Mouse (Mus musculus): ENCODE data around the gene Rps6ka2. TPM values are rescaled to one million over a fixed set of nuclear protein-coding genes. Genes with fewer than 3 reads are reported as not detected.

The Rps6ka2 gene
- polyA plus RNA-seq, 1 experiment from 2014 or later: 5.3 TPM

DNA sequence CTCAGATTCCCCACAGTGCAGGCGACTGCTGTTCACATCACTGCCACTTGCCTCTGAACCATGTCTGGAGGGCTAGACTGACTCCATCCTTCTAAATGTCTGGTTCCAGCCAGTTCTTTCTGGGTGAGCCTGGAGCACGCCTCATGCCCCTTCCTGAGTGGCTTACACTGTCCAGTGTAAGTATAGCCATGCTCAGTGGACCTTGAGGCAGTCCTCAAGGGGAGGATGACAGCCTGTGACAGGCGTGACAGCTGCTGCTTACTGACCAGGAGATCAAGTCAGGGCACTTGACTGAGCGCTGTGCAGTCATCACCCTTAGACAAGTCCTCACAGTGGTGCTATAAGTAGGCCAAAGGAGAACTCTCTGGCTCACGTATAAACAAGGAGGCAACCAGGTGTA, 94.7 kb downstream of the Rps6ka2 start:
- WGBS (ENCODE audit: insufficient replicate concordance): 59% methylated on average over 5 of the region's 5 CpGs
- no peaks in the 10 kb centered on the region for H3K36me3 ChIP-seq
- H3K9me3 ChIP-seq (replicated peaks): no peaks in the 10 kb centered on the region
- no peak for ATAC-seq
- H3K4me1 ChIP-seq: peaks cover 38% of the 10 kb centered on the region
- no peak overlapping the region for H3K9ac ChIP-seq
- H3K4me3 ChIP-seq: no peak overlapping the region
- no peaks in the 10 kb centered on the region for H3K27me3 ChIP-seq (replicated peaks)
- H3K4me2 ChIP-seq: no peak overlapping the region
- no peak overlapping the region for H3K27ac ChIP-seq

DNA sequence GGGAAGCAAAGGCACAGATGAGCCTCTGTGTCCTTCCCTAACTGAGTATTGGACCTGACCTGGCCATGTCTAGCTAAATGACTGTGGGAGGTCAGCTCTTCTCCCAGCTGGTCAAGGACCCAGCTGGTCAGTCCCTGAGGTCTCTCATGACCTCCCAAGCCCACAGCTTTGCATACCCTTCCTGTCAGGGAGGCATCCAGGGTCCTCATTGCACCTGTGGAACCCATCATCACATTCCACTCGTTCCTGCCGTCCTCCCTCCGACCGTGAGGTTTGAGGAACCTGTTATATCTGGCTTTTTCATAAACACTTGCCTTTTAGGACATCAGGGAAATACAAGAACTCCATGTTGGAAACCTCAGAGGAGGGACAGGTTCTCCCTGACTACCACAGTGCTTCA, 95.4 kb downstream of the Rps6ka2 start:
- Histone ChIP-seq H3K36me3 (no peaks in the 10 kb centered on the region), H3K9me3 (replicated peaks) (no peaks in the 10 kb centered on the region), H3K27me3 (replicated peaks) (no peaks in the 10 kb centered on the region), H3K9ac (no peak overlapping the region), H3K27ac (no peak overlapping the region), H3K4me1 (peaks cover 38% of the 10 kb centered on the region), H3K4me3 (no peak overlapping the region), H3K4me2 (no peak overlapping the region)
- WGBS (ENCODE audit: insufficient replicate concordance): 76% methylated on average over 4 of the region's 4 CpGs
- no peak for ATAC-seq

DNA sequence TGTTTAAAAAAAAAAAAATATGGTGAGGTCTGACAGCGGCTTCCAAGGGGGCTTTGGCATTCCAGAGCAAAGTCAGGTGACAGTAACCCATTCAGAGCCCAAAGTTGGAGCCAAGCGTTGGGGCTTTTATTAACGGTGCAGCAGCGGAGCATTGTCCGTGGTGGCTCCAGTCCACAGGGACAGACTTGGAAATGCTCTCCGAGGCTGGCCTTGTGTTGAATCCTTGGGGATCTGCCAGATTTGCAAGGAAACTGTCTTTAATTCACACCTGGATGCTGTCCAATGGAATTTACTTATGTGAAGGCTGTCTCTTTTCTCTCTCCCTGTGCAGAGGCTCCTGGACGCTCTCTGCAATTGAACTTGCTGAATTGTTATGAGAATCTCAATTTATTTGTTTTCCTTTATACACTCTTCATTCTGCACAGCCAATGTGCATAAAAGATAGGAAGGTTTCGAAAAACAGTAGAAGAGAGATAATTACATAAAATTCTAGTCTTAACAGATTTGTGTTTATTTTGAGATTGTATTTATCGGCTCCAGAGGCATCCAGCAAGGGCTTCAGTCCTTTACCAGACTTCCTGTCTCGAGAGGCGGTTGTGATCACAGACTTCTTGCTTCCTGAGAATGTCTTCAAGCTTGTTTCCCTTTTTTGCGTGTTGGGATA, 95.9 kb downstream of the Rps6ka2 start:
- Histone ChIP-seq H3K27ac (no peak overlapping the region), H3K4me2 (no peak overlapping the region), H3K9me3 (replicated peaks) (no peaks in the 10 kb centered on the region), H3K36me3 (no peaks in the 10 kb centered on the region), H3K4me3 (no peak overlapping the region), H3K4me1 (peaks cover 38% of the 10 kb centered on the region), H3K9ac (no peak overlapping the region), H3K27me3 (replicated peaks) (no peaks in the 10 kb centered on the region)
- ATAC-seq: no peak
- 47% methylated on average over 12 of the region's 12 CpGs for WGBS (ENCODE audit: insufficient replicate concordance)

DNA sequence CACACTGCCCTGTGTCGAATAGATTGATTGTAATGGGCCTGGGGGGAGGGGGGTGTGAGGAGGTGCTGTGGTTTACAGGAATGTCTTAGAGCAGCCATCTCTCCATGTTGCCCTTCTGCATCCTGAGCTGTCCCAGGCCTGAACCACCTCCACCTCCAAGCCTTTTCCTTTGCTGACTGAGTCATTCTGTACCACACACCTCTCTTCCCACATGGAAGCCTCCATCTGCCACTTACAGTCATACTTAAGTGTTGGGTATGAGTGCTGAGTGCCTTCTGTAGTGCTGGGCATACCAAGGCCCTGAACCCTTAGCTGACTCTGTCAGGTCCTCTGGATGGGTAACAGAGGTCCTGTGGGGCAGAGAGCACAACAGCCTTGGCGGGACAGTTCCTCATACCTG, 97.9 kb downstream of the Rps6ka2 start:
- WGBS (ENCODE audit: insufficient replicate concordance): 48% methylated on average over 2 of the region's 2 CpGs
- H3K9me3 ChIP-seq (replicated peaks): no peaks in the 10 kb centered on the region
- H3K4me2 ChIP-seq: no peak overlapping the region
- peaks cover 29% of the 10 kb centered on the region for H3K4me1 ChIP-seq
- H3K27ac ChIP-seq: no peak overlapping the region
- no peak overlapping the region for H3K4me3 ChIP-seq
- H3K9ac ChIP-seq: no peak overlapping the region
- no peak for ATAC-seq
- H3K27me3 ChIP-seq (replicated peaks): no peaks in the 10 kb centered on the region
- H3K36me3 ChIP-seq: no peaks in the 10 kb centered on the region

DNA sequence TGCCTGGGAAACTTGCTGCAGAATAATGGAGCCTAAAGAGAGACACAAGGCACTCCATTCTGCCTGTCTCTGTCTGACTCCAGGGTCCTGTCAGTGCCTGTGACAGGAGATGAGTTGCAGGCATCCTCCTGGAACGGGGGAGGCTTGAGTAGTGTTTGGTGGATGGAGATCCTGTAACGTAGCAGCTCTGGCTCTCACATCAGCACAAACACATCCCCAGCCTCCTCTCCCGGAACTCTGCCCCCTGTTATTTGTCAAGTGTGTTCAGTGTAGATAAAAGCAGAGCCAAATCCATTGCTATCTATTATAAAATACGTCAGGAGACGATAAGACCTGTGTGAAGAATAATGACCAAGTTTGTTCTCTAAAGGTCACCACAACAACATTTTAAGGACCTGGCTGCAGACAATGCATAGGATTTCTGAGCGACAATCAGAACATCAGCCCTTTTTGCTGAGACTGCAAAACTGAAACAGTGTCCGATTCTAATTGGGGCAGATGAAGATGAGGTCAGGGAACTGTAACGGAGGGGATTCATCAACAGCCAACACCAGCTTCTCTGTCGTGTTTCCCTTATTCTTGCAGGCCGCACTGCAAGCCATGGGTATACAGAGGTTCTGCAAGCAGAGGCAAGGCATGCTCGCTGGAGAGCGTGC, 99.4 kb downstream of the Rps6ka2 start:
- Histone ChIP-seq H3K9ac (no peak overlapping the region), H3K4me2 (no peak overlapping the region), H3K9me3 (replicated peaks) (no peaks in the 10 kb centered on the region), H3K36me3 (no peaks in the 10 kb centered on the region), H3K4me1 (peaks cover 29% of the 10 kb centered on the region), H3K4me3 (no peak overlapping the region), H3K27ac (peak overlapping the region; percentile 27; the same call in 1 of the 2 replicates), H3K27me3 (replicated peaks) (no peaks in the 10 kb centered on the region)
- ATAC-seq: no peak
- WGBS (ENCODE audit: insufficient replicate concordance): 46% methylated on average over 12 of the region's 12 CpGs

DNA sequence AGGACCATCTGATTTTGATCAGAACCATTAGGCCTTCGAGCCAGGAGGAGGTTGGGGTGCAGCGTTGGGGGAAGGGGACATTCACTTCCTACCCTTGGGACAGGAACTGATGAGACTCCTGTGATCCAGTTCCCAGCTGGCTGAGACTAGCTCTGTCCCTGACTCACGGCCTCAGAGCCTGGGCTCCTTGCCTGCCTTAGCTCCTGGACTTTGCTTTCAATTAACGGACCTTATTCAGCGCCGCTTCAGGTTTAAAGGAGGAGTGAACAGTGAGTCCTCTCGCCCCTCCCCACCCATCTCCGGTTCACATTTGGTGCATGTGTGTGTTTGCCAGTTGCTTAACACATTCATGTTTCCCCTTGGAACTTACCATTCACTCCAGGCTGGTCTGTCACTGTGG, 100.6 kb downstream of the Rps6ka2 start:
- Histone ChIP-seq H3K4me1 (peaks cover 29% of the 10 kb centered on the region), H3K36me3 (no peaks in the 10 kb centered on the region), H3K9ac (no peak overlapping the region), H3K27ac (no peak overlapping the region), H3K27me3 (replicated peaks) (no peaks in the 10 kb centered on the region), H3K4me2 (no peak overlapping the region), H3K9me3 (replicated peaks) (no peaks in the 10 kb centered on the region), H3K4me3 (no peak overlapping the region)
- 71% methylated on average over 8 of the region's 8 CpGs for WGBS (ENCODE audit: insufficient replicate concordance)
- ATAC-seq: no peak

DNA sequence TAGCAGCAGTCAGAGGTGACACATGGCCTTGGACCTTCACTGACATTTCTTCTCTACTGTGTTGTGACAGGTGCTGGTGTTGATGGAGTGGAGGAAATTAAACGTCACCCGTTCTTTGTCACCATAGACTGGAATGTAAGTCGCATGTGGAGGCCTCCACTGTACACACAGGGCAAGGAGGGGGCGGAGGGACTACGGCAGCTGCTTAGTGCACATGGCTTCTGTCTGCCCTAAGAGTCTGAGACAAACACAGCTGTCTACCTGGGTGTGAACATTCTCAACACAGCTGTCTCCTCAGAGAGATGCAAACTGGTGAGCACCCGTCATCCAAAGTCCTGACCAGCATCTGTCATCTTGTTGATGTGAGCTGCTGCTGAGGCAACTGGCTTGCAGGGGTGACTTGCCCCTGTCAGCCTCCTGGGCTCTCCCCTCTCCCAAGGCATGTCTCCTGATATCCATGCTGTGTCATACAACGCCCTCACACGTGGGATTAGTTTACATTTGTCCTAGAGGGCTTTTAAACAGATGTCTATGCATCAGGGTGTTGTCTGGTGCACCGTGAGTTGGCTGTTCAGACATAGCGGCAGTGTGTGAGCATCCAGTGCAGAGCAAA, 101.7 kb downstream of the Rps6ka2 start:
- Histone ChIP-seq H3K27ac (no peak overlapping the region), H3K4me2 (no peak overlapping the region), H3K4me3 (no peak overlapping the region), H3K27me3 (replicated peaks) (no peaks in the 10 kb centered on the region), H3K4me1 (peaks cover 21% of the 10 kb centered on the region), H3K9me3 (replicated peaks) (no peaks in the 10 kb centered on the region), H3K36me3 (no peaks in the 10 kb centered on the region), H3K9ac (no peak overlapping the region)
- WGBS (ENCODE audit: insufficient replicate concordance): 62% methylated on average over 10 of the region's 10 CpGs
- no peak for ATAC-seq

DNA sequence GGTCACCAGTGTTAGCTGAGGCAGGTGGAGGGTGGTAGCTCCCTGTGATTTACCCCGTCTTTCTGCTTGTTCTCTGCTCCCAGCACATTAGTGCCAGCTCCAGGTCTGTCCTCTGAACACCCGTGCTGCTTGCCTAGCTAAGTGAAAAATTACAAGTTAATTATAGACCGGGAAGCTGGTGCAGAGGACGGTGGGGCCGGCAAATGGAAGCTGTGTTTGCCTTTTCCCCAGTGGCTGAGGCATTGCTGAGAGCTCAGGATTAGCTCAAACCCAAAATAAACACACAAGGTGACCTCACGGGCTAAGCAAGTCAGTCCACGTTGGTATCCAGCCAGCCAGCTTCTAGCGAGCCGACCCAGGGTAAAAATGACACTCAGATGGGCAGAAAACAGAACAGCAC, 103.1 kb downstream of the Rps6ka2 start:
- ATAC-seq: no peak
- no peaks in the 10 kb centered on the region for H3K27me3 ChIP-seq (replicated peaks)
- no peaks in the 10 kb centered on the region for H3K9me3 ChIP-seq (replicated peaks)
- WGBS (ENCODE audit: insufficient replicate concordance): 58% methylated on average over 9 of the region's 9 CpGs
- H3K9ac ChIP-seq: no peak overlapping the region
- H3K4me1 ChIP-seq: peaks cover 21% of the 10 kb centered on the region
- H3K27ac ChIP-seq: no peak overlapping the region
- H3K4me3 ChIP-seq: no peak overlapping the region
- H3K36me3 ChIP-seq: no peaks in the 10 kb centered on the region
- H3K4me2 ChIP-seq: 0 out of 2 replicates have a peak overlapping the region, but pooled peaks have one; percentile 3

DNA sequence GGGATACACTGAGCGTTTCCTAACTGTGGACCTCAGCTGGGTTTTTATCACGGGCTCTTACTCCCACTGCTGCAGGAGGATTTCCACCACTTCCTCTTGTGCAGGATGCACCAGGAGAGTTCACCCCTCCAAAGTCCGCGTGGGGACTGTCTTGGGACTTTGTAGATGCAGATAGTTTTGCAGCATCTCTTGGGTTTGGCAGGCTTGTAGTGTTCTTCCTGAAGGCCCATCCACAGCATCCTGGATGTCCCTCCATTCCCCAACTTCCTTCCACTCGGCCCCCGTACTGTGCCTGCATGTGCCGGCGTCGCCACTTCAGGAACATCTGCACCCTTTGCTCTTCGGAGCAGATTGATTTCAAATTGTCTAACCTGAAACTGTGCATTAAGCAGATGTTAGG, 103.9 kb downstream of the Rps6ka2 start:
- H3K36me3 ChIP-seq: no peaks in the 10 kb centered on the region
- no peak overlapping the region for H3K9ac ChIP-seq
- no peak overlapping the region for H3K4me2 ChIP-seq
- H3K9me3 ChIP-seq (replicated peaks): no peaks in the 10 kb centered on the region
- no peak overlapping the region for H3K27ac ChIP-seq
- no peak for ATAC-seq
- no peak overlapping the region for H3K4me3 ChIP-seq
- H3K4me1 ChIP-seq: peaks cover 21% of the 10 kb centered on the region
- 57% methylated on average over 10 of the region's 10 CpGs for WGBS (ENCODE audit: insufficient replicate concordance)
- H3K27me3 ChIP-seq (replicated peaks): no peaks in the 10 kb centered on the region

DNA sequence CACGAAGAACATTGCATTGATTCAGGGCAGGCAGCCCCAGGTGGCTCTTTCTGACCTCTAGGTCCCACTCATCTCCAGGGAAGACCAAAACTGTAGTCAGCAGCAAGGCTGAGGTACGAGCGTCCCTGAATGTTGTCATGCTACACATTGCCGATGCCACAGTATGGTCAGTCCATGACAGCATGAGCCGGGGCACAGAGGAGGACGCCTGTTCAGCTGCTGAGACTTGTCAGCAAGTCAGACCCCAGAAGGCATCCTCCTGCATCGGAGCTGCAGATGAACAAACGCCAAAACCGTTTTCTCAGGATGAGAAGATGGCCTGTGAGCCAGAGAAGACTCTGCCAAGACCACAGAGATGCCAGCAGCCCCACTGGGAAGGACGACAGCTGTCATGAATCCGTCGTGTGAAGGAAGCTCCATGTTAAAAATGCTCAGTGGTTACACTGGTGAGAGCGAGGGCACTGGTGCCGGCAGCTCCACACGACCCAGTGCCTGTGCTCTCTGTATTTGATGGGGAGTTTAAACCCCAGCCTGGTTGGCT, 108.9 kb downstream of the Rps6ka2 start:
- no peak for ATAC-seq
- Histone ChIP-seq H3K4me2 (no peak overlapping the region), H3K4me1 (0 out of 2 replicates have a peak, but pooled peaks cover 3% of the 10 kb centered on the region), H3K9ac (no peak overlapping the region), H3K4me3 (no peak overlapping the region), H3K27me3 (replicated peaks) (no peaks in the 10 kb centered on the region), H3K36me3 (no peaks in the 10 kb centered on the region), H3K27ac (no peak overlapping the region), H3K9me3 (replicated peaks) (no peaks in the 10 kb centered on the region)
- 74% methylated on average over 15 of the region's 15 CpGs for WGBS (ENCODE audit: insufficient replicate concordance)

DNA sequence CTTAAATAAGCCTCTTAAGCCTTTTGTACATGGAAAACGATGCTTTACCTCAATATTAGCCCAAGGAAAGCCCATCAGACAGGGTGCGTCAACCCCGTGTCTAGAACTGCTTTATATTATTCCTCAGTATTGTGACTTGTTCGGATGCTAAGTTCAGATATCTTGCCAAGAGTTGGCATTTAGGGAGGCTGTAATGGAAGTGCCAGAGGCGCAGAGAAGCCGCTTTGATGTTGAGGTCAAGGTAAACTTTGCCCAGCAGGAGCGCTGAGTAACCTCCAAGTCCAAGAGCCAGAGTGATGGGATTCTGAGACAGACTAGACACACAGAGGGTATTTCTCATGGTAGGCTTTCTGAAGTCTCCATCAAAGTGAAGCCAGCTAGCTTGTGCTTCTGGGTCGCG, 109.3 kb downstream of the Rps6ka2 start:
- H3K4me1 ChIP-seq: 0 out of 2 replicates have a peak, but pooled peaks cover 4% of the 10 kb centered on the region
- no peak overlapping the region for H3K4me2 ChIP-seq
- no peaks in the 10 kb centered on the region for H3K9me3 ChIP-seq (replicated peaks)
- no peak overlapping the region for H3K4me3 ChIP-seq
- 86% methylated on average over 9 of the region's 9 CpGs for WGBS (ENCODE audit: insufficient replicate concordance)
- ATAC-seq: no peak
- no peak overlapping the region for H3K9ac ChIP-seq
- H3K27me3 ChIP-seq (replicated peaks): no peaks in the 10 kb centered on the region
- no peak overlapping the region for H3K27ac ChIP-seq
- H3K36me3 ChIP-seq: no peaks in the 10 kb centered on the region

DNA sequence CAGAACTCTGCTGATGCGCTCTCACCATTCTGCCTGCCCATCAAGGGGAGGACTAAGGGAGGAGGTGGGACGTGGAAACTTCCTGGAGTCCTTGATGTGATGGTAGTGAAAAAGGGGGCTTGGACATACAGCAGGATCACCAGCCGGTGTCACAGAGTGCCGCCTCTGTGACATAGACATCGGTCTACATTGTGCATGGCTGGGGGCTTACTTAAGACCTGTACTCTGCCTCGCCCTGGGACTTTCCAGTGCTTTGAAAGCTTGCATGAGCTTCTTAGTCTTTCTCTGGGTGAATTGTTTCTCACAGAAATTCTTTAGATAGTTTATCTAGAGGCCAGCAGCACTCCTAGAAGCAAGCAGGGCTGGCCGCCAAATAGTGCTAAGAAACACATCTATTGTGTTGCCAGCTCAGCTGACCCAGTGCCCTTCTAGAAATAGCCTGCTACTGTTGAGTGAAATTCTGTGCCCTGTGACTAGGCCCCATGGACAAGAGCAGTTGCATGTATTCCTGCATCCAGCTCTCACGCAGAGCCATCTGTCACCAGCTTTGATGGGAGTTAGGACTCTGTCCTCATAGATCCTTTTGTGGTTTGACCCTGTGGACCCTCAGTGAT, 114.5 kb downstream of the Rps6ka2 start:
- no peak overlapping the region for H3K4me2 ChIP-seq
- H3K27me3 ChIP-seq (replicated peaks): no peaks in the 10 kb centered on the region
- no peak overlapping the region for H3K4me3 ChIP-seq
- ATAC-seq: no peak
- no peak overlapping the region for H3K9ac ChIP-seq
- WGBS (ENCODE audit: insufficient replicate concordance): 57% methylated on average over 8 of the region's 8 CpGs
- peaks cover 4% of the 10 kb centered on the region; the same call in 1 of the 2 replicates for H3K36me3 ChIP-seq
- 0 out of 2 replicates have a peak, but pooled peaks cover 4% of the 10 kb centered on the region for H3K4me1 ChIP-seq
- H3K9me3 ChIP-seq (replicated peaks): no peaks in the 10 kb centered on the region
- H3K27ac ChIP-seq: no peak overlapping the region
